Mouse (Mus musculus): ENCODE results near the gene Tecta.

Gene Tecta

DNA sequence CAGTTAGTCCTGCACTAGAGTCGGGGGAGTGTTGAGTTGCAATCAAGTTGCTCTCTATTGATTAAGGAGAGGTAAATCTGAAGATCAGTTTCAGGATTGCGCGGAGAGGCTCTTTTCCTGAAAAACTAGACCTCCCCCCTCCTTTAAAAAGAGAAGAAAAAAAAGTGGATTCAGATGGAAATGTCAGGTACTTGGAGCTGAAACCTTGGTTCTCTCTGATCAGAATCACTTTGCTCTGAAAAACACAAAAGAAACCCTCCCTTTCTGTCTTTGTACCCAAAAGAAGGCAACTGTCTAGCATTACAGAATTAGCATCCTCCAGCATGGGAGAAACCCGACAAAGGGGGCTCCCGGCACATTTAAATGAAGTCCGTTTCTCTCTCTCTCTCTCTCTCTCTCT, at the start of gene Tecta:
Tecta (minus strand) TSS at position 101 of the 400 bp plus-strand sequence.
- no peak for DNase-seq

GRCm38 (mm10) chr9:42449043-42449442, 49.3 kb upstream of the Tecta start:
- no peak for DNase-seq

DNA sequence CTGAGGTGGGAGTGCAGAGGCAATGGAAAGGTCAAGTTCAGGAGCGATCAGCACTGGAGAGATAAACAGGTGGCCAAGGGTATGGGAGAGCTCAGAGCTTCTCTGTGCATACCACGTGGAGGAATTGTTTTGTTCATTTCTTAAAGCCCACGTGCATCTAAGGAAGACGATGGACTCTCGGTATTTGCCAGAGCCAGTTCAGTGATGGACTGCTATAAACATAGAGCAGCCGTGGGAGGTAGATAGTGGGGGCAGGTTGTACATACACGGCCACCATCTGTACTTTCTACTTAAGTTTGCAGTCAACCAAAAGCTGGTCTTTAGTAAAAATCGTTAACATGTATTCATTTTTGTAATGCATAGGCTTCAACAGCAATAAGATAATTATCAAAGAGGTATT, 42.4 kb upstream of the Tecta start:
- no peak for DNase-seq

DNA sequence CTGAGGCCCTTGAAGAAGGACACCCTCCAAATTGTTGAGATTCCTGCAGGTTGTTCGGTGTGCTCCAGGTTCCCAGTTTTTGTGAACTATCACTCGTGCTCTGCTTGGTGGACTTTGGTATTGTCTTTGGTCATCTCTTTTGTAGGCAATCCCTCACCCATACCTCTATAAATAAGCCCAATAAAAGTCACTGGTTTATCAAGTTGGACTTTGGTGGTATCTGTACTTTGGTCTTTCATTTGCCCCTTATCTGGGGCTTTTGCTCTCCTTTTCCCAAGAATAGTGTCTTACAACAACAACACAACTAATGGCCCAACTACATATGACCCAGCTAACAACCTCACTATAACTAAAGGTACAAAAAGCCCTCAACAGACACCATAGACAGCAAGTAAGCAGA, 41.5 kb upstream of the Tecta start:
- no peak for DNase-seq

DNA sequence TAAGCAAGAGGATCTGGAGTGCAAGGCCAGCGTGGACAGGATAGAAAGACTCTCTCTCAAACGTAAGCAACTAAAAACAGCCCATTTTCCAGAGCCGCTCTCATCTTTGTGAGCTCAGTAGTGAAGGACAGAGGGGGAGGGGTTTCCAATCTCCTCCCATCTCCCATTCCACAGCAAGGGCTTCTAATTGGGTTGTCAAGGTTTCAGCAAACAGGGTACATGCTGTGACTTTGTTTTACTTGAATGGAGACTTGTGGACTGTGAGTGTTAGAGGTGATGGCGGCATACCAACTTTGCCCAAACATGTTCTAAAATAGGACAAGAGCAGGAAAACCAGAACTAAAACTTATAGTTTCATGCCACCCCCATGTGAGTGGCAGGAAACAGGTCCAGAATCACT, 39.7 kb upstream of the Tecta start:
- DNase-seq, result no peak

DNA sequence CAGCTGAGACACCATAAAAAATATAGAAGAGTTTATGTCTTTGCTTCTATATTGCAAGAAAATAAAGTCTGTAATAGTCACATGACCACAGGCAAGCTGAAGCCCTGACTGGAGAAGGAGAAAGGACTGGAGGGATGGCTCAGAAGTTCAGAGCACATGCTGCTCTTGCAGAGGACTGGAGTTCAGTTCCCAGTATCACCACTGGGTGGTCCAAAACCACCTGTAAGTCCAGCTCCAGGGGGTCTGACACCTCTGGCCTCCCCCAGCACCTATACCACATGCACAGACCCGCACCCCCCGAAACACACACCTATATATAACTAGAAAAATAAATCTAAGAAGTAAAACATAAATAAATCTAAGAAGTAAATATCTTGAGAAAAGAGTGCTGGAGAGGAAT, 32.4 kb upstream of the Tecta start:
- no peak for DNase-seq

GRCm38 (mm10) chr9:42431606-42432005, 31.9 kb upstream of the Tecta start:
- DNase-seq, result no peak

DNA sequence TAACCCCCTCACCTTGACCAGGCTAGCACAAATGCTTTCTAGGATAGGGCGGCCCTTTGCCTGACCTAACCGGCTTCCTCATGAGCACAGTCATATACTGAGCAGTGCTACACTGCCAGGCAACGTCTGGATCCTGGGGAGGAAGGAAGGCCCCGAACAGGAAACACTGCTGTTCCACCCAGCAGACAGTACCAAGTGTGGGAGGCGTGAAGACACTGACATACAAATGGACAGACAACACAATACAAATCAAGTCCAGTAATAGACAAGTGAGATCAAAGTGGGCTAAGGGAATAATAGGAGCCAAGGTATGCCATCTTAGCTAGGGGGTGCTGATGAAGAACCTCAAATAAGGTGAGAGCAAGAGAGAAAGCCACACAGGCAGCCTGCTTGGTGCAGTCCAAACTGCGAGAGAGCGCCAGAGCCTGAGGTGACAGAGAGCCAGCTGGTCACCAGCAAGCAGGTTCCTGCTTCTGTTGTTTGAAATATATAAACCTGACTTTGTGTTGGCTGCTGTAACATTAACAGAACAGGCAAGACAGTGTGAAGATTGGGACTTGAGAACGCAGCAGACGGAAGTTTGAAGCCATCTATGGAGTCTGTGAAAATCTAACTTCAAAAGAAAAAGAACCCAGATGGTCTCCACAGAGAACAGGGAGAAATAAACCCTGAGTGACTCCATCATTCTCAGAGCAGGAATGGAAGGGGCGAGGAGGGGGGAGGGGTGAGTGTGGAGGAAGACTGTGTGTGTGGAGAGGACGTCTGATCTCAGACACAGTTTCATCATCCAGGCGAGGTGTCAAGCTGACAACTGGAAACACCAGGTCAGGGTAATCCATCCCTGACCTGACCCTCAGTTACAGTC, 28.6 kb upstream of the Tecta start:
- DNase-seq, result no peak

DNA sequence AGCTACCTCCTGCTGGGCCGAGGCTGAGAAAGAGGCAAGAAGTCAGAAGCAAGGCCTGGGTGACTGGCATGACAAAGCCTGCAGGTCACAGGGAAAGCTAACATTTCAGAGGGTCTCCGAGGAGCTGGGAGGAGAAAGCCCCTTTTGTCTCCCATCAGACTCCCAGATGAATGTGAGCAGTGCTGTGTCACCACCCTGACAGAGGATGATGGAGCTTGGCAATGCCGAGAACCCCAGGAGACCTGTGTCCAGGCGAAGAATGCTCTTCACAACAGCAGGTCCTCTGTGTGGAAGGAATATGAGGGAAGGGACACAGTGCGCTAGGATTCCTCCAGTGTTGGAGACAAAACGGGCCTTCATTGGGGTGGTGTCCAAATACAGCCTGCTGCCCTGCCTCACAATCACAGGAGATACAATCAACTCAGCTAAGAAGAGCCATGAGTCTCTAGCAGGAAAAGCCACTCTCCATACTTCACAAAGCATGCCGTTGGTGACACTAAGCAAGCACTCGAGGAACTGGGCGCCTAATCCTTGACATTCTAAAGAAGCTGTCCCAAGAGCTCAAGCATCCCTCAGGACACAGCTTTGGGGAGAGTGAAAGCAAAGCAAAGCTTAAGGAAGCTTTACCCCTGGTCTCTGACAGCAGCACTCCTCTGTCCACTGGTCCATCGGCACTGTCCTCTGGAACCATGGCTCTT, 27.1 kb upstream of the Tecta start:
- no peak for DNase-seq

DNA sequence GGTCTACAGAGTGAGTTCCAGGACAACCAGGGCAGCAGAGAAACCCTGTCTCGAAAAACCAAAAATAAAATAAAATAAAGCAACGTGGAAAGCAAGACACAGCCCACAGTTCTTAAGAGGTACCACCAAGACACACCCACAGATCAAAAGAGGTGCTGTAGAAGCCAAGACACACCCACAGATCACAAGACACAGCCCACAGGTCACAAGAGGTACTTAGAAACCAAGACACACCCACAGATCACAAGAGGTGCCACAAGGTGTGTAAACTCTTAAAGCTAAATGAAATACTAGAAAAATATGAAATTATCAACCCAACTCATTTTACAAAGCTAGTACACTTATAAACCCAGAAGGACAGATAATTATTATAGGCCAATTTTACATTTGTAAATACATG, 23.9 kb upstream of the Tecta start:
- no peak for DNase-seq

DNA sequence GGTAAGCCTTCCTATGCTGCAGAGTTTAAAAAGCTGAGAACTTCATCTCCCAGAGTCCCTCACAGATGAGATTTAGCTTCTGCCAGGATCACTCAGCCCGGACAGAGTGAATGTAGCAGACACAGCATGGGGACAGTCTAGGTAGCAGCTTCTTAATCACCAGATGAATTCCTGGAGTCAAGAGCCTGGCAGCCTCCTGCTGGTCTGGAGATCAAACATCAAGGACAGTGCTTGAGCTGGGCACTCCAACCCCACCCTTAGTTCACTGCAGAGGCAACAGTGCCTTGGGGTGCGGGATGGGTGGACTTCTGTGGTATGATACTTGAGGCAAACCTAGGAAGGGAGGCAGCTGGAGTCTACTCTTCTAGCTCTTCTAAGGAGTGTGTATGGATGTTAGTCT, 20.0 kb upstream of the Tecta start:
- no peak for DNase-seq

DNA sequence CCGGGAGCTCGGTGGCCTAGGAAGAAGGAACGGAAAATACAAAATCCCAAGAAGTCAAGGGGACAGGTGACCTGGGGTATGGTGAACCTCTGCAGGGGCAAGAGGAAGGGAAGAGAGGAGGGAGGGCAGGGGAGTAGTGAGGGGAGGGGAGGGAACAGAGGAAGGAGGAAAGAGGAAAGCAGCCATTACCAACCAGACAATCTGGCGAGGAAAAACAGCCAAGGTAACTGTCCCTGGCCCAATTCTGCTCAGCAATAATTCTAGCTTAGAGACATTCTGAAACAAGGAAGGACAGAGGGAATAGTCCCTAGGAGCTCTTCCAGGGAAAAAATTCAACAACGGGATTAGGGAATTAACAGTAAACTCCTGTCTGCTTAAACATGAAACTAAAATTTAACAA, 19.1 kb upstream of the Tecta start:
- no peak for DNase-seq

GRCm38 (mm10) chr9:42417352-42417952, 17.7 kb upstream of the Tecta start:
- DNase-seq, result no peak

DNA sequence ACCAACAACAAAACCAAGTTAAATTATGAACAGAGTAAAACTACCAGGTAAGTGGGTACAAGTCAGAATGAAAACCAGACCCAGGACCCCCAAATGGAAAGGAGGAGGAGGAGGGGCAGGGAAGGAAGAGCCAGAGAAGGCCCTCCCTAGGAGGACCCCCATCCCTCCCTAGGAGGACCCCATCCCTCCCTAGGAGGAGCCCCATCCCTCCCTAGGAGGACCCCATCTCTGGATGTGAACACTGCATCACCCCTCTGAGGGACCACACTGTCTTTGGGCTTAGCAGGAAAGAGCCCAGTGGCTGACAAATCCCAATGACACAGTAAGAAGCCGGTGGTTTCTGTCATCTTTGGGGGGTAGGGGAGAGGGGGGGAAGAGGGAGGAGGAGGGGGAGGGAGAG, 15.5 kb upstream of the Tecta start:
- no peak for DNase-seq

- no peak for DNase-seq
Observed at GRCm38 (mm10) chr9:42413345-42413744, 13.6 kb upstream of the Tecta start.

GRCm38 (mm10) chr9:42411296-42411695, 11.6 kb upstream of the Tecta start:
- no peak for DNase-seq

- DNase-seq, result no peak
Observed at GRCm38 (mm10) chr9:42405736-42406135, 6.0 kb upstream of the Tecta start.

DNA sequence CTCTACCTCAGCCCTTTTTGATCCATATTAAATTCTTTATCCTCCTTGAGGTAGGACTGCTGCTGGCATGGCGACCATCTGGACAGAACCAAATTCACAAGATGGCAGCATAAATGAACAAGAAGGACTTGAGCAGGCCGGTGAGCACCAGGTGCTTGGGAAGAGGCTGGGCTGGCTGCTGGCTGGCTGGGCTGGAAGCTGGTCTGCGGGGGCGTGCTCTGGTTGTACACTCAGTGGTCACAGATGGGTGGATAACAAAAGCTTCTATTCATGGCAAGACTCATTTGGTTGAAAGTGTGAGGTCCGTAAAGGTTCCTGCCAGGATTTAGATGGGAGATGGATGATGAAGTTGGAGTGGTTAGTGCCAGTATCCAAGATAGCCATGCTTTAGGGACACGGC, 1.8 kb upstream of the Tecta start:
- DNase-seq, result peak; percentile 62

DNA sequence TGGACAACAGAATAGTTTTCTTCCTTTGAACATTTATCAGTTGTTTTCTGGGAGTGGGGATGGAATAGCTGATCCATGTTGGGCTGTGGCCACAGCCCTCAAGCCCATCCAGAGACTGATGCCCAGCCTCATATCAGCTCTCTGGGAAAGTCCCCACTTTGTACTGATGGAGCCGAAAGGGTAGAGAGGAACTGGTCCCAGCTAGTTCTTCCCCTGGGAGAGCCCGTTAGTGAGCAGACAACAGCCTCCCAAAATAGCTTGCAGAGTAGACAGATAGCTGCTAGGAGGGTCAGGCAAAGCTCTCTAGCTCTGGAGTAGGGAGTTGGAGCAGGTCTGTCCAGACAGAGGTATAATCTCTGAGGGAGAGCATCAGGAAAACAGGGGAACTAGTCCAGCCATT, 3.6 kb downstream of the Tecta start:
- DNase-seq, result no peak

DNA sequence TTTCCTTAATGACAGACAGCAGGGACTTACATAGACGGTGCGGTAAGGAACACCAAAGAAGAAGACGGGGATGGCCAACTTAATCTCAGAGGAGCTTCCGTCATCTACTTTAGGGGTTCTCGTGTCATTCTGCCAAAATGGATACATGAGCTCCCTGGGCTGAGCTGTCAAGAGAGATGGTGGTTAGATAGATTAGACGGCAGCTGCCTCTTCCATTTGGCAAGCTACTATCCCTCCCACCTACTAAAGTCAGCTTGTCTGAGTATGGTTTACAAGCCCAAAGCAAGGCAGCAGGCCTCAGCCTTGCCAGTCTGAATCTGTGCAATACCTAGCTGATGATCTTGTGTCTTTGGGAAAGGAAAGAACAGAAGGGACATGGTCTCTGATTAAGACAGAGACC, 4.8 kb downstream of the Tecta start:
- DNase-seq, result peak; percentile 49

DNA sequence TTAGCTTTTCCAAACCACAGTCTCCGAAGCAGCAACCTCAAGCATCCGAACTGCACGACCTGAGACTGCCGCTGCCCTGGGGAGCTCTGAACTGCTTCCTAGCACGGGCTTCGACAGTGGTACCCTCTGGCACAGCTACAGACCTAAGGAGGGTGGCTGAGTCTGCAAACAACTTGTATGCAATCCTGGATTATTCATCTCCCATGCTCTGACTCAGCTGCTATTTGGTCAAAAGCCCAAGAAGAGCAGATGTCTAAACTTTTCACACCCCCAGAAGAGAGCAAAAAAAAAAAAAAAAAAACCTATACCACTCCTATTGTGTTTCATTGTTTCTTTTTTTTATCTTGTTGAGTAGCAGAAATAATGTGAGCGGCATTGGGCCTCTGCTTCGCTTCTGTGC, 5.4 kb downstream of the Tecta start:
- DNase-seq, result peak; percentile 52

DNA sequence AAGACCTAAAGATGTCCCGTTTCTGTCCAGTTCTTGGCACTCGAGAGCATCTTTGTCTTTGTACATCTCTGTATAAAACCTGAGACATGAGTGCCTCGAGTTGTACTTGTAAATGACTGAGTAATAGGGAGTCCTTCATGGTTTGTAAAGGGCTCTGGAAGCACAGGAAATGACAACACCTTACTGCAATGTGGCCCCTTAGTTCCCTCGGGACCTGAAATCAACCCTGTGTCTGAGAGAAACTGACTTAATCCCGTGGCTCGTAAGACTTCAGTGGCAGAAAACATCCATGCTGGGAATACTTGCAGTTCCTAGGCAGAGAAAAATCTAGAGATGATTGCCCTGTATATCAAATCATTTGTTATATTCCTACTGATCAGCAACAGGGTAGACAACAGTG, 6.8 kb downstream of the Tecta start:
- no peak for DNase-seq

- no peak for DNase-seq
Observed at GRCm38 (mm10) chr9:42388490-42388889, 11.2 kb downstream of the Tecta start.

GRCm38 (mm10) chr9:42387038-42387437, 12.7 kb downstream of the Tecta start:
- no peak for DNase-seq

All from layer of hippocampus, adult 9-11 months (tissue).